18 mouse cellular contexts compared by ENCODE assay signal in genomic region chr6:84491106-84491505, GRCm38 (mm10).
"Had no signal": no experiment of that assay in that cellular context is flagged by ENCODE, and none has a peak within 500 bp of the region (broad histone marks: within the 10 kb centered on the region; RNA-seq: fewer than 3 reads in every experiment).

No protein-coding gene starts in this region.

- H3K27me3 ChIP-seq: midbrain, embryonic 12.5 days; neural tube, embryonic 13.5 days; neural tube, embryonic 15.5 days had no signal

- H3K4me1 ChIP-seq: midbrain, embryonic 10.5 days had no signal

- H3K4me3 ChIP-seq: midbrain, embryonic 10.5 days; midbrain, embryonic 12.5 days; myocyte; neural tube, embryonic 13.5 days; neural tube, embryonic 15.5 days had no signal

- DNase-seq: lung, adult 18-20 months; lung, embryonic 14.5 days; lung, postnatal 10 days; lung, postnatal 4 days; midbrain, embryonic 14.5 days; retina, postnatal 1 day; right cerebral cortex, adult 18-20 months; right cerebral cortex, postnatal 25 days; right cerebral cortex, postnatal 4 days; spleen, adult 18-20 months; thymus, adult 18-20 months; thymus, postnatal 25 days; thymus, postnatal 4 days had no signal

- H3K27ac ChIP-seq: midbrain, embryonic 10.5 days; midbrain, embryonic 12.5 days; neural tube, embryonic 13.5 days; neural tube, embryonic 15.5 days had no signal
